Mouse (Mus musculus): ENCODE data around the gene Hba-x. TPM values are rescaled to one million over a fixed set of nuclear protein-coding genes. Genes with fewer than 3 reads are reported as not detected.
"Not testable (repeated sequence)": the region's sequence is repeated elsewhere in the genome, so short reads cannot be mapped to it uniquely, and the experiment has no call there.

Gene Hba-x
- total RNA-seq, 4 experiments from 2014 or later: not detected

DNA sequence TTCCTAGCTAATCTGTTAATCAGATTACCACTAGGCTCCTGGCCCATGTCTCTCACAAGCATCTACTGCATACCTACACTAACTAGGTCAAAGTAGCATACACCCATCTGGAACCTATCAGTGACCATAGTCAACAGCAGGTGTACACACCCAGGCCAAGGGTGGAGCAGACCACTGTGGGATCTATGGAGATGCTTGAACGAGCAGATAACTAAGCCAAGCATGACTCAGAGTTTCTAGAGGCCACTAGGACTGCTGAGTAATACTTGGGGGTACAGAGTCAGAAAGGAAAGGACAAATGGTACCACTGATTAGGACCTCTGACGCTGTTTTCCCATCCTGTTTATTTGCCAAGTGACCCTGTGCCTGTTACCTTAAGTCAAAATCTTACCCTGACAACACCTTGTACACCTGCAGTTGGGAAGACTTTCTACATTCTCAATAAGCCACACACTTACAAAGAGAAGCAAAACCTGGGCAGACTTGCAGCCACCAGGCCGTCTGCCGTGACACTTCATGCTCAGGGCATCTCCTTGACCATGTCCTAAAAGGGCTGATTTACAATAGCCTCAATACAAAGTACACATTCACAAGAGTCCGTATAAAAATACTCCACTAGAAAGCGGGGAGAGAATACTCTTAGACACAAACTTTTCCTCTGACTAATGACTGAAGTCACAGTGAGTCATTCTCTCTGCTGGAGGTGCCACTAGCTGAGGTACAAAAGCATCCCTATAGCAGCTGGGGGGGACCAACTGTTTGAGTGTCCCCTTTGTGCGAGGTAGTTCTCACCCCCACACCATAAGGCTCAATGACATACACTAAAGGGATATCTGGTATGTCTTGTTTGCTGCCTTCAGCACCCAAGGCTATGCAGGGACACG is 25.1 kb upstream of the Hba-x start:
- DNase-seq: no peak

DNA sequence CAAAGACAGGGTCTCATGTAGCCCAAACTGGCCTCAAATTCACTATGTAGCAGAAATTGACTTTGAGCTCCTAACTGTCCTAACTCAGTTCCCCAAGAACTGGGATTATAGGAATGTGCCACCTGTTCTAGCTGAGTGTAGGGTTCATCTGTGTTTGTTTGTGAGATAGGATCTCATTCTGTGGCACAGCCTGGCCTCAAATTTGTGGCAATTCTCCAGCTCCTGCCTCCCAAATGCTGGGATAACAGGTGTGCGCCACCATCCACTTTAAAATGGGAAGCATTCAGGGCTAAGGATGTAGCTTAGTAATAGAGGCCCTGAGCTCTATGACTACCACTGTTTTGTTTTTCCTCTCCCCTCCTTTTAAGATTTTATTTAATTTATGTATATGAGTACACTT is 23.1 kb upstream of the Hba-x start:
- no peak for DNase-seq

DNA sequence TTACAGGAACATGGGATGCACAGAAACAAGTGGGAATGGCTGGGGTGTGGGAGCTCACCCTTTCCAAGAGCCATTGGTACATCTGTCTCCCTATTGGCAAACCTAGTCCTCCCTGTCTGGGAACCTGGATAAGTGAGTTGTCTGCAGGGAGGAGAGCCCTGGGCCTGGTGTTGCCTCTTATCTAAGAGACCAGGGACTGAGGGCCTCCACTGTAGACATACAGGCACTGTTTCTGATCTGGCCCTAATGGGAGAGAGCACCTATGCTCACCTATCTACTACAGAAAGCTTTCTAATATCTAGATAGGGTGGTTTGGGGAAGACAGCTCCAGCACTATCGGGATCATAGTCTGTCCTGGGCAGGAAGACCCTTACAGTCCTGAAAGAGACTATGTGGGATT is 20.1 kb upstream of the Hba-x start:
- no peak for DNase-seq

DNA sequence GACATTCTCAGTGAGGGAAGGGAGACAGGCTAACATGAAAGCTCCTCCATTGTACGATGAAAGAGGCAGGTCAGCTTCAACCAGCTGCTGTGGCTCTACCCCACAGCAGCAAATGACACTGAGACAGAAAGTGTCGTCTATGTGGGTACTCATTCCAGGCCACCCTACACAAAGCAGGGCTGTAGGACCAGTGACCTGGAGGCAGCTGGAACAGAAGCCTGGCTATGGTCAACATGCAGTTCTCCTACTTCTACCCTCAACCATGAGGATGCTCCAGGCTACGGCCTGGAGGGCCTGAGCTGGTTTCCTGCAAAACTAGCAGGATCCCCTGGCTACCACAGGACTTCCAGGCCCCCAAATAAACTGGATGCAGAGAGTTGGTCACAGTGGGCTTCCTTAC is 19.6 kb upstream of the Hba-x start:
- no peak for DNase-seq

DNA sequence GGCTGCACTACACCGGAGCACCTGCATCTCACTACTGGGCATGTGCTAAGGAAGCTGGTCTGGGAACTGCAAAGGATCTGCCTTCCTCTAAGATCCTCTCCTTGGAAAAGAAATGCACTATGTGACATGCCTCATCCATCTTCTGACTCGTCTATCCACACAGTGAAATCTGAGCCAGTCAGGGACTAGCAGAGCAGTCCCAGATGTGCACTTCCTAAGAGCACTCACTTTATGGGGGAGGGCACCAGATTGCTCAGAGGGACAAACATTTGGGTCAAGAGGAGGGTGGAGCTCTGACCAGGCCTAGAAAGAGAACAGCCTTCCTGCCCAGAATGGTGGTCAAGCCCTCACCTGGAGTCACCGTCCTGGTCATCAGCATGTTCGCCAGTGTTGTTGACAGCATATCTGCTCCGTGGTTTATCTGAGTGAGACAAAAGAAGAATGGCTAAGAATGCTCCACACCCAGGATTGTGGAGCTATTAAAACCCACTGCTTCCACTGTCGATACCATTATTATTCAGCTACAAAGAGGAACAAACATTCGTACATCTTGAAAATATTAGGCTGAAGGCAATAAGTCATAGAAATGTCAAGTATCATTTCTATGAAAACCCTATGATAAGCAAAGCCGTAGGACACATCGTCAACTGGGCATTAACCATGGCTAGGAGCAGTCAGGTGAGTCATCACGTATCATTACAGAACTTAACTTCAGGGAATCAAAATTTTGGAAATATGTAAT is 13.4 kb upstream of the Hba-x start:
- DNase-seq: no peak

DNA sequence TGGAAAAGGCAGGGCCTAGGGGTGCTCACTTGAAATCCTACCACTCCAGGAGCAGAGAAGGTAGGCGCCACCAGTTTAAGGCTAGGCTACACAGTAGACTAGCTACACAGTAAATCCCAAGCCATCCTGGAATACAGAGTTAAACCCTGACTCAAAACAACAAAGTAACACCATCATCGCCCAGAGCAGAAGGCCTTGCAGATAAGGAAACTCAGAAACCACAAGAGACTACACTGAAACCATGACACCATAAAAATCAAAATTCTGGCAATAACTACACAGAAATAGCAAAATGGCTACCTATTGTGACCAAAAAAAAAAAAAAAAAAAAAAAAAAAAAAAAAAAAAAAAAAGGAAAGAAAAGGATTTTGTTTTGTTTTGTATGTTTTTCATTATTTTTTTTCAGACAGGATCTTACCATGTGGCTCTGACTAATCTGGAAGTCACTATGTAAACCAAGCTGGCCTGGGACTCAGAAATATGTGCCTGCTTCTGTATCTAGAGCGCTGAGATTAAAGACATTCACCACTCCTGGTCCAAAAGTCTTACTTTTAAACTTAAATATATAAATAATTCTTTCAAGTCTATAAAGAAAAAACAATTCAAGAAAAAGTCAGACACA is 11.0 kb upstream of the Hba-x start:
- DNase-seq: no peak

DNA sequence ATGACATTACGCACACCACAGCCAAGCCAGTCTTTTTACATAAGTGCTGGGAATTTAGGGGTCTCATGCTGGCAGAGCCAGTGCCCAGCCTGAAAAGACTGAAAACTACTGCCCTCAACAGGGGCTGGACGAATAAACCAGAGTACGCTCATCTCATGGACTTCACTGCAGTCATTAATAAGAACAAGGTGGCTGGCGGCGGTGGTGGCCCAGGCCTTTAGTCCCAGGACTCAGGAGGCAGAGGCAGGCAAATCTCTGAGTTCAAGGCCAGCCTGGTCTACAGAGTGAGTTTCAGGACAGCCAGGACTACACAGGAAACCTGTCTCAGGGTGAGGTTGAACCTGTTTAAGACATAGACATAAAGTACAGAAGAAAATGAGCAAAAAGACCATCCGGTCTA is 10.0 kb upstream of the Hba-x start:
- no peak for DNase-seq

DNA sequence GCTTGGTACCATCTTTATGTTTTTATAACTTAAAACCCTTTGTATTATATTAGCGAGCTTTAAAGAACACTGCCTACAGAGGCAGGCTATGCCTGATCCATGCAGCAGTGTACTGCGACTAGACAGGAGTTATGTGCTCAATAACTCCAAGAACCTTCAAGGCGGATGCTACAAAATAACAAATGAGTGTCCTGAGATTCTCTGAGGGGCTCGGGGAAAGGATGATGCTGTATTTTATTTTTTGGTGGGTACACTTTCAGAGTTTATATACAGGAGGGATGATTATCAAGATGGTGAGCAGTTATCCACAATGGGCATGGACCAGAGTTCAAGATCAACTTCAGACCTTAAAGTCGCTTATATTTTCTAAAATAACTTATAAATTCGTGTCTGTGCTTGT is 9.4 kb upstream of the Hba-x start:
- DNase-seq: no peak

DNA sequence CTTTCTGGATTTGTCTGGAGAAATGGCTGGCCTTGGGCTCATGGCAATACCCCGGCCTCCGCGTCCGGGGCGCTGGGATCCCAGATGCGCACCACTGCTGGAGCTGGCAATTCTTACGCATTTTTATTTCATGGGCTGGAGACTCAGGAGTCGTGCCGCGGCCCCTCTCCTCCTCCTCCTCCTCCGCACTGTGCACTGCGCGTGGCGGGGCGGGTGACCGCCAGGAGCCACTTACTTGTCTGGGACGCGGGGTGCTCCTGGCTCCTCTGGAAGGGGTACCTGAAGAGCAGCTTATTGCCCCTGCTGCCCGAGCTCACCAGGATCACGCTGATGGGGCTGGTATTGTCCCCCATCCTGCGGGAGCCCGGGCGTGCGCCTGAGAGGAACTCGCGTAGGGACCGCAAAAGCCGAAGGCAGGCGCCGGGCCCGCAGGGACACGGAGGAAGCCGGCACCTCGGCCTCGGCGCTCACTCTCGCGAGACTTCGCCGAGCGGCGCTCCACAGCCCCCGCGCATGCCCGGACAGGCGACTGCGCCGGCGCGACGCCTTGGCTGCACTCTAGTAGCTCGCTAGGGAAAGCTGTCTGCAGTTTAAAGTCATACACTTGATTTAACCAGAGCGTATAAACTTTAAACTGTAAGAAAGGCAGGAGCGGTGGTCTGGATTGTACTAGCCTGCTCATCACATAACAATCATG is 8.9 kb upstream of the Hba-x start, which contains the start of gene Nprl3:
TSS of gene Nprl3 (minus strand) at position 520 of the 697 bp plus-strand sequence.
- DNase-seq: peak; percentile 93

DNA sequence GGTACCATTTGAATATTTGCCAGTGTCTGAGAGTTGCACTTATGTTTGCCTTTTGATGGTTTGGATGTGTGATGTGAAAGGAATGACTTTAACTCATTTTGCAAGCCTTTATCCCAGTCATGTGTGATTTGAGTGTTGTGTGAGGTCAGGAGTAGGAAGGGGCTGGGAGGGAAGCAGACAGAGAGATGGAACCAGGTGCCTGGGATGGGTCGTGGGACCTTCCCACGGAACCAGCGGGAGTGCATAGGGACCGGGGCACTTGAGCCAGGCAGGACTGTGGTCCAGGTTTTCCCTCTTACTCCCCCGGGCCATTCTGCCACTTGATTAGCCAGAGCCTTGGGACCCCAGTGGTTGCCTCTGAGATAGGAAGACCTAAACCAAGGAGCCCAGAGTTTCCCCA is 8.2 kb upstream of the Hba-x start:
- DNase-seq: no peak

DNA sequence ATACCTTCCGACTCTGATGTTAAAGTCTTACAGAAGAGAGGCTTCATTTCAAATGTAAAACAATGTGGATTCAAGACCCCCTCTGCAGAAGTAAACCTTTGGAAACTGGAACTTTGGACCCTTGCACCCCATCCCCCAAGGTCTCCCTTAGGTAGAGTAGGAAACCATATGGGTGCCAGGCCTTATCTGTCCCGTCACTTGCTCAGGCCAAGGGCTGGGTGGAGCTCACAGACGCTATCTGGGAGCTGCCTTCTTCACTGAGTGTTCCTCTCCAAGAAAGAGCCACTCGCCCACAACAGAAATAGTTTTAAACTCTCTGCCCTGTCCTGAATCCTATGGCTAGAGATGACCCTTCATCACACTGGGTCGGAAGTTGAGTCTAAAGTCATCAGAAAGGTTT is 7.2 kb upstream of the Hba-x start:
- no peak for DNase-seq

DNA sequence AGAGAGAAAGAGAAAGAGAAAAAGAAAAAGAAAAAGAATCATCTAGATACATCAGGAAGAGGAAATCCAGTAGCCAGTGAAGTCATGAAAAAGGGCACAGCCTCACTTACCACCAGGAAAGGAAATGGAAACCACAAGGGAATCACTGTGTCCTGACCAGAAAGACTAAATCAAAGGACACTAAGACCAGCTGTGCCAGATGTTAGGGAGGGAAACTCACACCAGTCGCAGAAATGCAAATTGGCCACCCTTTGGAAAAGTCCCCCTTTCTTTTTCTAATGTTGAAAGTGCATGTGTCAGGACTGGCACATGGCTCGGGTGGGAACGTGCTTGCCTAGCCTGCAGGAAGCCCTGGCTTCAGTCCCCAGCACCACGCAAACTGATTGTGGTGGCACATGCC is 5.0 kb upstream of the Hba-x start:
- no peak for DNase-seq

DNA sequence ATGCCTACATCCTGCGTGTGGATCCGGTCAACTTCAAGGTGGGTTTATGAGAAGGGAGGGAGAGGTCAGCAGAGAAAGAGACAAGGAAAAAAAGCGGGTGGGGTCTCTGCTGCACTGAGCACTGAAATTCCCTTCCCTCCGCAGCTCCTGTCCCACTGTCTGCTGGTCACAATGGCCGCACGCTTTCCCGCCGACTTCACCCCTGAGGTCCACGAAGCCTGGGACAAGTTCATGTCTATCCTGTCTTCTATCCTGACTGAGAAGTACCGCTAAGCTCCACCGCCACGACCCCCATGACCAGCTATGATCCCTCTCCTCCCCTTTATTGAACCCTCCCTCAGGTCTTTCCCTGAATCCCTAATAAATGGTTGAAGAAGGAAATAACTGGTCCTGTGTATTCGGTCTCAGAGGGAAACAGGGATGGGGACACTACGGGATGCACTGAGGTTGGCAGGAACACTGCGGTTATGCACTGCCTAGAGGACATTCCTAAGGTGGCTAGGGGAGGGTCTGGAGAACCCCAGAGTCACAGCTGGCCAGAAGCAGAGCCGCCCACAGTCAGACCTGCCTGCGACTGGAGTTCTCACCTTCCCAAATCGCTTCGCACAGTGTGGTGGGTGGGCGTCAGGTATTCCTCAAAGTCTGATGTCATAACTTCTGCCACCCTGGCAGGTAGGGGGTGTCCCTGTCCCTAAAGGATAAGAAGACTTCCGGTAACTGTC is 1.7 kb downstream of the Hba-x start:
- no peak for DNase-seq

DNA sequence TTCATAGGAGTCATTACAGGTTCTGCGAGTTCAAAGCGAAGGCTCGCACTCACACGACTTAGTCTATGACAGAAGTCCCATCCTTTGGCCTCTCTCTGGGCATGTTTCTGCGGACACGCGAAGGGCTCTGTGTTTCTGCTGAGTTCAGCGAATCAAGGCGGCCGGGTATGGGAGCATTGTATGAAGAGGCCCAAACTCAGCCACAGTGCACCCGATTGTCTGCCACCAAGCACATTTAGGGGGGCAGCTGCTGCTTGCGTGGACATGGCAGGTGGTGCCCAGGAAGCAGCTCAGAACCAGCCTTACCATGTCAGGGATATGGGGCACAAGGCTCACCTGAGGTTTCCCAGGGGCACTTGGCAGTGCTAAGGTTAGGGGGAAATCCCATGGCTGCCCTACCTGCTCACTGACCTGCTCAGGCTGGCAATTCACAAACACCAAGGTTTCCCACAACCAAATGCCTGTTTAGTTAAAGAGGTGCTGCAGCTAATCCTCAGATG is 2.3 kb downstream of the Hba-x start:
- no peak for DNase-seq

DNA sequence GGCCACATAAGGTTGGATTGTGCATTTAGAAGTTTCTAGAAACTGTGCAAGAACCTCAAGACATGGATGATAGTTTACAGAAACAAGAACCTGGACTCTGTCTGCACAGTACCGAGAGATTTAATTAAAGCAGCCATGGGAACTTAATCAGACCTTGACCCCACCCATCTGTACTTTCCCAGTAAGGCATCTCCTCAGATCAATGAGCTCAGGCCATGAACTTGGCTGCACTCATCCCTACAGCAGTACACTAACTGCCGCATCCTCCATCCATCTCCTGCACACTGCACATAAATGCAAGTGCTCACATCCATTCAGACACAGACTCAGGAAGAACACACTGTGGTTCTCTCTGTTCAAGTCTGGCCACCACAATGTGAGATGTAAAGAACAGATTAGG is 4.4 kb downstream of the Hba-x start:
- no peak for DNase-seq

DNA sequence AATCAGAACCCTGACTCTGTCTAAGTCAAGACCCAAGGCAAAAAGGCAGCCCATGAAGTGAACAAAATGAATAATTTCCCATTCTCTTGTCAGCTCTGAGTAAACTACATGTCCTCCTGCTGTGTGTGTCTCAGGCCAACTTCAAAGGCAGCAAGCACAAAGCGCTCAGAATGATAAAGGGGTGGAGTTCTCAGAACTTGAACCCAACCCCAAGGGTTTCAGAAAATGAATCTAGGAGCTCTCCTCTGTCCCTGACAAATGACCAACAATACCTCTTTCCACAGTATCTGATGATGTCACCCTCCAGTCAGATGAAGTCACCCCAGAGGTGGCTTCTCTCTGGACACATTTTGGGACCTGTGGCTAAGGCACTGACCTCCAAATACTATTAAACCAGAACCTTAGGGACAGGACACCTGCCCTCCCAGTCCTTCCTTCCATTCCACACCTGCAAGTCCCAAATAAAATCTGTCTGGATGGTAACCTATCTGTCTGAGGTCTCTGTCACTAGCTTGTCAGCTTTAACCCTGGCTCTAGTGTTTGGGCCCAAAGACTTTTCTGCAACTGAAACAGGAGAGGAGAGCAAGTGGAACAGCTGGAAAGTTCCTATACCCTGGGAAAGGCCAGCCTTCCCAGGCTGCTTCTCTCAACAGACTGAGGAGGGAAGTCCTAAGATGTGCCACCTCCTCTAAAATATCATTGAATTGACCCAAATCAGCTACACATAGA is 5.4 kb downstream of the Hba-x start:
- DNase-seq: no peak

DNA sequence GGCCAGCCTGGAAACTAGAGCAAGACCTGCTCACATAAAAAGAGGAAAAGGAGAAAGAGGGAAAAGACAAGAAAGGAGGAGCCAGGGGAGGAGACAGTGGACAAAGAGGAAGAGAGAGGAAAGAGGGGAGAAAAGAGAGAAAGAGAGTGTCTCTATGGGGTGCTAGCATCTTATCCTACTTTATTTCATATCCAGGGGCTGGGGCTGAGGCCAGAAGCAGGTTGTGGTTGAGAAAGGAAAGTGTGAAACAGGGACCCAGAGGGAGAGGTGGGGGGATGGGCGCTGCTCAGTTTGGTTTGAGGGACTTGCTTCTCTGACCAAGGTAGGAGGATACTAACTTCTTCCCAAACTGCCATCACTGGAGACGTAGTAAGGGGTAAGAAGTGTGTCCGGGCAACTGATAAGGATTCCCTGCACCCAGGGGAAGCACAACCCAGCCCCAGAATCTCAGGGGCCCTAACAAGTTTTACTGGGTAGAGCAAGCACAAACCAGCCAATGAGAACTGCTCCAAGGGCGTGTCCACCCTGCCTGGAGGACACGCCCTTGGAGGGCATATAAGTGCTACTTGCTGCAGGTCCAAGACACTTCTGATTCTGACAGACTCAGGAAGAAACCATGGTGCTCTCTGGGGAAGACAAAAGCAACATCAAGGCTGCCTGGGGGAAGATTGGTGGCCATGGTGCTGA is 7.0 kb downstream of the Hba-x start, which contains the start of gene Hba-a1:
TSS of gene Hba-a1 (plus strand) at position 421 of the 687 bp plus-strand sequence.
- DNase-seq: not testable (repeated sequence)

DNA sequence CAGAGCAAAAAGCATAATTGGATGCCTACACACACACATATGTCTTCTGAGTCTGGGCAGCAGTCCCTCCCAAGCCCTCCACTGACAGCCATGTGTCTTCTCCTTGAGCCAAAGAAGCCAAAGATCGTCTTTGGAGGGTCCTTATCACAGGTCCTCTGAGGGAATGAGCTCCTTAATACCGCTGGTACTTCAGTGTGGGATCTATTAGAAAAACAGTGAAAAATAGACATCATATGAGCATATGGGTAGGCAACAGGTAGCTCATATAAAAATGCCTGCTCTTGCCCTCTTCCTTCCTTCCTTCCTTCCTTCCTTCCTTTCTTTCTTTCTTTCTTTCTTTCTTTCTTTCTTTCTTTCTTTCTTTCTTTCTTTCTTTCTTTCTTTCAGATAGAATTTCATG is 8.4 kb downstream of the Hba-x start:
- DNase-seq: not testable (repeated sequence)

DNA sequence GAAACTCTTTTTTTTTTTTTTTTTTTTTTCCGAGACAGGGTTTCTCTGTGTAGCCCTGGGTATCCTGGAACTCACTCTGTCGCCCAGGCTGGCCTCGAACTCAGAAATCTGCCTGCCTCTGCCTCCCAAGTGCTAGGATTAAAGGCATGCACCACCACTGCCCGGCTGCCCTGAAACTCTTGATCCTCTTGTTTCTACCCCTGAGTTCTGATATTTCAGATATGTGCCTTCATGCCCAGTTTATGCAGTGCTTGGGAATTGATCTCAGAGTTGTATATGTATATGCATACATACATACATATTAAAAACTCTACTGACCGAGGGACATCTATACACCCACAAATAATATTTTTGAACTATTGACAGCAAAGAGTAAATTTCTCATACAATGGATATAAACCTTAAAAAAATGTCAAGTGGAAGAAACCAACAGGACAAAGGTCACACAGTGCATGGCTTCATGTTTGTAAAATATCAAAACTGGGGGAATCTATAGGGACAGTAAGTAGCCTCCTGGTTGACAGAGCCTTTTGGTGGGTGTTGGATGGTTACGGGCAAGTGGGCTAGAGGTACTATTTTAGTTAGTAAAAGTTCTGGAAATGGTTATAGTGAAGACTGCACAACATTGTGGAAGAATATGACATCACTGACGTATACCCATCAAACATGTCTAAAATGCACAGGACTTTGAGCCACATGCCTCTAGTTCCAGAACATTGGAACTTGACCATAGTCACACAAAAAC is 9.0 kb downstream of the Hba-x start:
- DNase-seq: no peak

DNA sequence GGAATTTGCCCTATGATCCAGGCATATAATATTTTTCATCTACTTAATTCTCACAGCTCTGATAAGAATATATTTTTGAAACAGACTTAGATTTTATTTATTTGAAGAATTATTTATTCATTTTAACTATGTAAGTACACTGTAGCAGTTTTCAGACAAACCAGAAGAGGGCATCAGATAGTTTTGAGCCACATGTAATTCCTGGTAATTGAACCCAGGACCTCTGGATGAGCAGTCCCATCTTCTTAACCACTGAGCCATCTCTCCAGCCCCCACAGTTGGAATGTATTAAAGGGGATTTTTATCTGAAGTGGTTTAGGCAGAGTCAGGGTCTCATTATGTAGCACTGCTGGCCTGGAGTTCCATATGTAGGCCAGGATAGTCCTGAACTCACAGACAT is 9.7 kb downstream of the Hba-x start:
- not testable (repeated sequence) for DNase-seq

All from adrenal gland, adult 8-10 months (tissue).